Mouse (Mus musculus): ENCODE measurements around the gene Nfatc2ip. TPM values are rescaled to one million over a fixed set of nuclear protein-coding genes. Genes with fewer than 3 reads are reported as not detected.

Nfatc2ip gene
- polyA plus RNA-seq, 1 experiment from 2014 or later: 3.2 TPM

GRCm38 (mm10) chr7:126350748-126351418 is 45.7 kb downstream of the Nfatc2ip start:
- Histone ChIP-seq H3K36me3 (no peaks in the 10 kb centered on the region), H3K4me2 (replicated peaks) (0 out of 2 replicates have a peak overlapping the region, but pooled peaks have one; percentile 7), H3K27ac (no peak overlapping the region), H3K9me3 (no peaks in the 10 kb centered on the region), H3K4me1 (no peaks in the 10 kb centered on the region), H3K27me3 (replicated peaks) (no peaks in the 10 kb centered on the region), H3K4me3 (no peak overlapping the region), H3K9ac (no peak overlapping the region)
- WGBS: 70% methylated on average over 20 of the region's 20 CpGs
- no peak for ATAC-seq (ENCODE audit: low FRiP score, low read depth)

- no peak for ATAC-seq (ENCODE audit: low FRiP score, low read depth)
- H3K27me3 ChIP-seq (replicated peaks): no peaks in the 10 kb centered on the region
- no peaks in the 10 kb centered on the region for H3K36me3 ChIP-seq
- no peaks in the 10 kb centered on the region for H3K4me1 ChIP-seq
- H3K27ac ChIP-seq: no peak overlapping the region
- no peak overlapping the region for H3K4me2 ChIP-seq (replicated peaks)
- no peaks in the 10 kb centered on the region for H3K9me3 ChIP-seq
- no peak overlapping the region for H3K9ac ChIP-seq
- 83% methylated on average over 8 of the region's 8 CpGs for WGBS
- no peak overlapping the region for H3K4me3 ChIP-seq
Measured at GRCm38 (mm10) chr7:126348293-126348692, 48.2 kb downstream of the Nfatc2ip start.

- WGBS: 60% methylated on average over 1 of the region's 1 CpGs
- Histone ChIP-seq H3K4me1 (no peaks in the 10 kb centered on the region), H3K36me3 (no peaks in the 10 kb centered on the region), H3K9me3 (no peaks in the 10 kb centered on the region), H3K27ac (no peak overlapping the region), H3K4me2 (replicated peaks) (no peak overlapping the region), H3K27me3 (replicated peaks) (no peaks in the 10 kb centered on the region), H3K4me3 (no peak overlapping the region), H3K9ac (no peak overlapping the region)
- ATAC-seq (ENCODE audit: low FRiP score, low read depth): no peak
Measured at GRCm38 (mm10) chr7:126347098-126347497, 49.4 kb downstream of the Nfatc2ip start.

- Histone ChIP-seq H3K4me3 (no peak overlapping the region), H3K36me3 (no peaks in the 10 kb centered on the region), H3K9me3 (no peaks in the 10 kb centered on the region), H3K9ac (no peak overlapping the region), H3K27me3 (replicated peaks) (no peaks in the 10 kb centered on the region), H3K27ac (no peak overlapping the region), H3K4me1 (no peaks in the 10 kb centered on the region), H3K4me2 (replicated peaks) (no peak overlapping the region)
- WGBS: 57% methylated on average over 3 of the region's 3 CpGs
- no peak for ATAC-seq (ENCODE audit: low FRiP score, low read depth)
Measured at GRCm38 (mm10) chr7:126345969-126346368, 50.6 kb downstream of the Nfatc2ip start.

- no peak for ATAC-seq (ENCODE audit: low FRiP score, low read depth)
- Histone ChIP-seq H3K9me3 (no peaks in the 10 kb centered on the region), H3K27ac (no peak overlapping the region), H3K4me2 (replicated peaks) (no peak overlapping the region), H3K4me1 (no peaks in the 10 kb centered on the region), H3K27me3 (replicated peaks) (no peaks in the 10 kb centered on the region), H3K36me3 (no peaks in the 10 kb centered on the region), H3K9ac (no peak overlapping the region), H3K4me3 (no peak overlapping the region)
- WGBS: 76% methylated on average over 3 of the region's 3 CpGs
Measured at GRCm38 (mm10) chr7:126345557-126345956, 51.0 kb downstream of the Nfatc2ip start.

- H3K9ac ChIP-seq: no peak overlapping the region
- no peaks in the 10 kb centered on the region for H3K27me3 ChIP-seq (replicated peaks)
- no peak overlapping the region for H3K27ac ChIP-seq
- 58% methylated on average over 6 of the region's 6 CpGs for WGBS
- no peaks in the 10 kb centered on the region for H3K4me1 ChIP-seq
- H3K36me3 ChIP-seq: no peaks in the 10 kb centered on the region
- H3K4me2 ChIP-seq (replicated peaks): no peak overlapping the region
- no peak overlapping the region for H3K4me3 ChIP-seq
- no peaks in the 10 kb centered on the region for H3K9me3 ChIP-seq
- no peak for ATAC-seq (ENCODE audit: low FRiP score, low read depth)
Measured at GRCm38 (mm10) chr7:126340896-126341295, 55.6 kb downstream of the Nfatc2ip start.

- H3K9me3 ChIP-seq: no peaks in the 10 kb centered on the region
- H3K4me2 ChIP-seq (replicated peaks): no peak overlapping the region
- H3K4me1 ChIP-seq: no peaks in the 10 kb centered on the region
- 77% methylated on average over 6 of the region's 6 CpGs for WGBS
- H3K36me3 ChIP-seq: no peaks in the 10 kb centered on the region
- no peak overlapping the region for H3K27ac ChIP-seq
- no peaks in the 10 kb centered on the region for H3K27me3 ChIP-seq (replicated peaks)
- no peak overlapping the region for H3K4me3 ChIP-seq
- H3K9ac ChIP-seq: no peak overlapping the region
- no peak for ATAC-seq (ENCODE audit: low FRiP score, low read depth)
Measured at GRCm38 (mm10) chr7:126340206-126340618, 56.3 kb downstream of the Nfatc2ip start.

GRCm38 (mm10) chr7:126339521-126339971 is 57.0 kb downstream of the Nfatc2ip start:
- no peaks in the 10 kb centered on the region for H3K27me3 ChIP-seq (replicated peaks)
- no peaks in the 10 kb centered on the region for H3K36me3 ChIP-seq
- no peaks in the 10 kb centered on the region for H3K4me1 ChIP-seq
- H3K9me3 ChIP-seq: no peaks in the 10 kb centered on the region
- no peak overlapping the region for H3K27ac ChIP-seq
- H3K9ac ChIP-seq: no peak overlapping the region
- H3K4me3 ChIP-seq: no peak overlapping the region
- no peak for ATAC-seq (ENCODE audit: low FRiP score, low read depth)
- H3K4me2 ChIP-seq (replicated peaks): no peak overlapping the region
- WGBS: 80% methylated on average over 8 of the region's 8 CpGs

- Histone ChIP-seq H3K4me1 (no peaks in the 10 kb centered on the region), H3K27ac (no peak overlapping the region), H3K9me3 (no peaks in the 10 kb centered on the region), H3K36me3 (no peaks in the 10 kb centered on the region), H3K4me3 (no peak overlapping the region), H3K4me2 (replicated peaks) (no peak overlapping the region), H3K27me3 (replicated peaks) (no peaks in the 10 kb centered on the region), H3K9ac (no peak overlapping the region)
- no peak for ATAC-seq (ENCODE audit: low FRiP score, low read depth)
- 82% methylated on average over 8 of the region's 8 CpGs for WGBS
Measured at GRCm38 (mm10) chr7:126338906-126339305, 57.6 kb downstream of the Nfatc2ip start.

- no peaks in the 10 kb centered on the region for H3K27me3 ChIP-seq (replicated peaks)
- H3K4me3 ChIP-seq: no peak overlapping the region
- H3K9me3 ChIP-seq: no peaks in the 10 kb centered on the region
- 82% methylated on average over 1 of the region's 1 CpGs for WGBS
- no peak overlapping the region for H3K27ac ChIP-seq
- no peak overlapping the region for H3K9ac ChIP-seq
- H3K36me3 ChIP-seq: no peaks in the 10 kb centered on the region
- H3K4me1 ChIP-seq: no peaks in the 10 kb centered on the region
- no peak for ATAC-seq (ENCODE audit: low FRiP score, low read depth)
- no peak overlapping the region for H3K4me2 ChIP-seq (replicated peaks)
Measured at GRCm38 (mm10) chr7:126335556-126335955, 61.0 kb downstream of the Nfatc2ip start.

Small RNA genes within 50 kb of the gene (microRNA-seq; reads per million reads assigned to microRNA genes)
- gene Mir7058: not detected

Other genes with a start within 250 kb of the Nfatc2ip start
- 66.6 and 75.4 TPM in 2 replicates for gene Xpo6, start 196.2 kb downstream of the Nfatc2ip start, polyA plus RNA-seq (2016; fragmentation: Nextera tagmentation; extraction: Ambion mirVana)
- gene Sbk1, start 124.1 kb downstream of the Nfatc2ip start, polyA plus RNA-seq (2016; fragmentation: Nextera tagmentation; extraction: Ambion mirVana): 322 and 342 TPM in 2 replicates
- 1.2 and 1.7 TPM in 2 replicates for gene Lat, start 27.2 kb downstream of the Nfatc2ip start, polyA plus RNA-seq (2016; fragmentation: Nextera tagmentation; extraction: Ambion mirVana)
- 70.2 and 72.6 TPM in 2 replicates for gene Spns1, start 19.3 kb downstream of the Nfatc2ip start, polyA plus RNA-seq (2016; fragmentation: Nextera tagmentation; extraction: Ambion mirVana)
- not detected in 2 replicates for gene Cd19, start 18.2 kb upstream of the Nfatc2ip start, polyA plus RNA-seq (2016; fragmentation: Nextera tagmentation; extraction: Ambion mirVana)
- 26.8 TPM in 2 replicates for gene Rabep2, start 32.0 kb upstream of the Nfatc2ip start, polyA plus RNA-seq (2016; fragmentation: Nextera tagmentation; extraction: Ambion mirVana)
- gene Atp2a1, start 66.4 kb upstream of the Nfatc2ip start, polyA plus RNA-seq (2016; fragmentation: Nextera tagmentation; extraction: Ambion mirVana): 10.2 and 16.5 TPM in 2 replicates
- gene Sh2b1, start 78.7 kb upstream of the Nfatc2ip start, polyA plus RNA-seq (2016; fragmentation: Nextera tagmentation; extraction: Ambion mirVana): 60.5 and 62.9 TPM in 2 replicates
- gene Tufm, start 90.6 kb upstream of the Nfatc2ip start, polyA plus RNA-seq (2016; fragmentation: Nextera tagmentation; extraction: Ambion mirVana): 121 and 136 TPM in 2 replicates
- 74.7 and 81.0 TPM in 2 replicates for gene Atxn2l, start 106.7 kb upstream of the Nfatc2ip start, polyA plus RNA-seq (2016; fragmentation: Nextera tagmentation; extraction: Ambion mirVana)
- gene Eif3c, start 169.7 kb upstream of the Nfatc2ip start, polyA plus RNA-seq (2016; fragmentation: Nextera tagmentation; extraction: Ambion mirVana): 207 and 208 TPM in 2 replicates
- 0.27 and 0.40 TPM in 2 replicates for gene Apobr, start 188.2 kb upstream of the Nfatc2ip start, polyA plus RNA-seq (2016; fragmentation: Nextera tagmentation; extraction: Ambion mirVana)
- gene Cln3, start 189.1 kb upstream of the Nfatc2ip start, polyA plus RNA-seq (2016; fragmentation: Nextera tagmentation; extraction: Ambion mirVana): 26.1 and 28.2 TPM in 2 replicates
- not detected in 2 replicates for gene Il27, start 198.2 kb upstream of the Nfatc2ip start, polyA plus RNA-seq (2016; fragmentation: Nextera tagmentation; extraction: Ambion mirVana)
- 2.9 and 4.5 TPM in 2 replicates for gene Nupr1, start 234.1 kb upstream of the Nfatc2ip start, polyA plus RNA-seq (2016; fragmentation: Nextera tagmentation; extraction: Ambion mirVana)

Measured in neural tube, embryonic 12.5 days (tissue).